Mouse (Mus musculus): ENCODE measurements around the gene Traf3. TPM values are rescaled to one million over a fixed set of nuclear protein-coding genes. Genes with fewer than 3 reads are reported as not detected.

Traf3 gene
- polyA plus RNA-seq, 1 experiment from 2014 or later, result 4.0 TPM

DNA sequence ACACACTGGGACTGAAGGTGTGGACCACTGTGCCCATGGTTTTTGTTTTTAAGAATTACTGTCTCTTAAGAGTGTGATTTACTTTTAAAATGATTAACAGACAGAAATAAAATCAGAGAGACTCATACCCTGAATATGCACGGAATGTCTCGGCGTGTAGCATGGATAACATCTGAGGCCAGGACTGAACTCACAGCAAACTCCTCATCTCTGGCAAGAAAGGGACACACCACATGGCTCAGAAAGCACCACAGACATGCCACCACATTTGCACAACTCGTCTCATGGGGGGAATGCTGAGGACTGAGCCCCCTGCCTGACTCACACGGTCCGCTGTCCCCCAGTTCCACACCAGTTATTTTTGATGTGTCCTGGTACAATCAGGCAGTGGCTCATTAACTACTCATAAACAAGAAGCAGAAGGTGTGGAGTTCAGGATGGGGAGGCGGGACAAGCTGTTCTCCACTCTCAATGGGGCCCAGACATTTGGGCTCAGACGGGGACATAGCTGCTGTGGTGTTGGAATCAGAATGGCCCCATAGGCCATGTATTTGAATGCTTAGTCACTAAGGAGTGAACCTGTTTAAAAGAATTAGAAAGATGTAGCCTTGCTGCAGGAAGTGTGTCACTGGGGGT is 137.7 kb downstream of the Traf3 start:
- H3K36me3 ChIP-seq (ENCODE audit: control insufficient read depth, insufficient read depth, low read length), result peaks cover 43% of the 10 kb centered on the region
- no peaks in the 10 kb centered on the region for H3K4me1 ChIP-seq (ENCODE audit: control insufficient read depth, insufficient read depth, low read length)
- H3K9me3 ChIP-seq (ENCODE audit: control insufficient read depth, low read length), result no peaks in the 10 kb centered on the region
- H3K9ac ChIP-seq (ENCODE audit: low read depth, low read length), result no peak overlapping the region
- no peak overlapping the region for H3K27ac ChIP-seq (ENCODE audit: low read length)
- no peak overlapping the region for H3K4me2 ChIP-seq (ENCODE audit: low read depth, low read length)
- no peaks in the 10 kb centered on the region for H3K27me3 ChIP-seq (replicated peaks; ENCODE audit: control insufficient read depth, insufficient read depth, low read length)
- no peak overlapping the region for H3K4me3 ChIP-seq (ENCODE audit: low read length)
- ATAC-seq, result no peak
- 92% methylated on average over 8 of the region's 8 CpGs for WGBS

DNA sequence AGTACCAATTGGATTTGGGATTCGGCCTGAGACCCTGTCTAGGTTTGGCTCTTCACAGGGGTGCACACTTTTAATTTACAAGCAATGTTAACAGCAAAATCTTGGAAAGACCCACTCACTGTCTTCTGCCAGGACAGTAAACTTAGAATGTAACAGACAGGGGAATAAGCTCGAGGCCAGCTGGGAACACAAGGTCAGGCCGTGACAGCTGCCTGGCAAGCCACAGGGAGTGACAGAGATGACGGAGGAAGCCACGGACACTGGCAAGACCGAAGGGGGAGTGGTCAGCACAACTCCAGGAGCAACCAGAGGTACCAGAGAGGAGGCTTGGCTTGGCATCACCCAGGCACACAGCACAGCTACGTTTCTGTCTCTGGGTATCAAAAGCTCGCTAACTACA is 140.7 kb downstream of the Traf3 start:
- Histone ChIP-seq H3K36me3 (ENCODE audit: control insufficient read depth, insufficient read depth, low read length) (peaks cover 32% of the 10 kb centered on the region), H3K4me1 (ENCODE audit: control insufficient read depth, insufficient read depth, low read length) (no peaks in the 10 kb centered on the region), H3K4me2 (ENCODE audit: low read depth, low read length) (no peak overlapping the region), H3K27ac (ENCODE audit: low read length) (no peak overlapping the region), H3K27me3 (replicated peaks; ENCODE audit: control insufficient read depth, insufficient read depth, low read length) (no peaks in the 10 kb centered on the region), H3K9ac (ENCODE audit: low read depth, low read length) (no peak overlapping the region), H3K4me3 (ENCODE audit: low read length) (no peak overlapping the region), H3K9me3 (ENCODE audit: control insufficient read depth, low read length) (no peaks in the 10 kb centered on the region)
- ATAC-seq, result no peak
- 85% methylated on average over 8 of the region's 8 CpGs for WGBS

DNA sequence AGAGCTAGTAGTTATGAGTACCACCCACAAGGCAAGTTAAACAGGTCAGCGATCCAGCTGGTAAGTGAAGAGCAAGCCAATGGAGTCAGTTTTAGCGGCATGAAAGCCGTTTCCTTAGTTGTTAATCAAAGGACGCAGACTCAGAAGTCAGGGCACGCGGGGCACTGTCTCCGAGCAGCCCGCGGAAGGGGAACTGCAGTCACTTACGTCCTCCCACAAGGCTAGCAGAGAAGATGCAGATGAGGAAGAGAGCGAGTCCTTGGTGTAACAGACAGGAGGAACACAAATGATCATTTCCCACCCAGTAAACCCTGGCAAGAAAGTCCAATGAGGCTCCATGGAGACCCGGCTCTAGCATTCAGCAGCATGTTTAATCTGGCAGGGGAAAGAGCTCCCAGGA is 143.1 kb downstream of the Traf3 start:
- Histone ChIP-seq H3K4me3 (ENCODE audit: low read length) (no peak overlapping the region), H3K27me3 (replicated peaks; ENCODE audit: control insufficient read depth, insufficient read depth, low read length) (no peaks in the 10 kb centered on the region), H3K36me3 (ENCODE audit: control insufficient read depth, insufficient read depth, low read length) (peaks cover 36% of the 10 kb centered on the region), H3K4me2 (ENCODE audit: low read depth, low read length) (no peak overlapping the region), H3K9me3 (ENCODE audit: control insufficient read depth, low read length) (no peaks in the 10 kb centered on the region), H3K4me1 (ENCODE audit: control insufficient read depth, insufficient read depth, low read length) (no peaks in the 10 kb centered on the region), H3K9ac (ENCODE audit: low read depth, low read length) (no peak overlapping the region), H3K27ac (ENCODE audit: low read length) (no peak overlapping the region)
- WGBS, result 87% methylated on average over 12 of the region's 12 CpGs
- no peak for ATAC-seq

DNA sequence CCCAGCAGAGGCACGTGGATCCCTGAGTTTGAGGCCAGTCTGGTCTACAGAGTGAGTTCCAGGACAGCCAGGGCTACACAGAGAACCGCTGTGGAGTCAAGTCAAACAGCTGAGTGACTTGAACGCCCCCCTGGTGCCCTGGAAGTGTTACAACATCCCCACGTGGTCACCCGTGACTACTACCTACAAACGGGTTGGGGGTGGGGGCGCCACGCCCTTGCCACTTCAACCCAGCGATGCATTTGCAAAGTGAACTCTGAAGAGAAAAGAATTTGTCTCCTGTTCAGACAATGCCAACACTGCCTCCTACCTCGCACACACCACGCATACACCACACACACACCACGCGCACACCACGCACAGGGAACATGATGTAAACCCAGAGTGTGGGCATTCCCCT is 143.8 kb downstream of the Traf3 start:
- H3K4me1 ChIP-seq (ENCODE audit: control insufficient read depth, insufficient read depth, low read length), result no peaks in the 10 kb centered on the region
- H3K9me3 ChIP-seq (ENCODE audit: control insufficient read depth, low read length), result no peaks in the 10 kb centered on the region
- ATAC-seq, result no peak
- no peaks in the 10 kb centered on the region for H3K27me3 ChIP-seq (replicated peaks; ENCODE audit: control insufficient read depth, insufficient read depth, low read length)
- H3K27ac ChIP-seq (ENCODE audit: low read length), result no peak overlapping the region
- WGBS, result 84% methylated on average over 14 of the region's 14 CpGs
- H3K36me3 ChIP-seq (ENCODE audit: control insufficient read depth, insufficient read depth, low read length), result peaks cover 35% of the 10 kb centered on the region
- no peak overlapping the region for H3K9ac ChIP-seq (ENCODE audit: low read depth, low read length)
- no peak overlapping the region for H3K4me2 ChIP-seq (ENCODE audit: low read depth, low read length)
- no peak overlapping the region for H3K4me3 ChIP-seq (ENCODE audit: low read length)

DNA sequence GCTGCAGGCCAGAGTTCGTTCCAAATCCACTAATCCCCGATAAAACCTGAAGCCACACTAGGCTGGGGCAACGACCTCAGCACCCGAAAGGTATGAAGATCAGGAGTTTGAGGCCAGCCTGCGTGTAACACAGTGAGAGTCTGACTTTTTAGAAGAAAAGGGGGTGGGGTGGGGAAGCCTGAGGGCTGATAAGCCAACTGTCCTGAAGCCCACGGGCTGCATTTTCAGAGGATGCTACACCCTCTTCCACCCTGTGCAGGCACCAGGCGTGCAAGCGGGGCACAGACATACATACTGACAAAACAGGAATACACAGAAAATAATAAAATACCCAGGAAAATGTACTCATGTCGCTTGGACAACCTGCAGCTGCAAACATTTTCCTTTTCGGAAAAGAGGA is 145.6 kb downstream of the Traf3 start:
- no peaks in the 10 kb centered on the region for H3K9me3 ChIP-seq (ENCODE audit: control insufficient read depth, low read length)
- no peaks in the 10 kb centered on the region for H3K27me3 ChIP-seq (replicated peaks; ENCODE audit: control insufficient read depth, insufficient read depth, low read length)
- no peak for ATAC-seq
- no peak overlapping the region for H3K27ac ChIP-seq (ENCODE audit: low read length)
- H3K4me3 ChIP-seq (ENCODE audit: low read length), result no peak overlapping the region
- H3K9ac ChIP-seq (ENCODE audit: low read depth, low read length), result no peak overlapping the region
- peaks cover 36% of the 10 kb centered on the region for H3K36me3 ChIP-seq (ENCODE audit: control insufficient read depth, insufficient read depth, low read length)
- 90% methylated on average over 10 of the region's 10 CpGs for WGBS
- H3K4me1 ChIP-seq (ENCODE audit: control insufficient read depth, insufficient read depth, low read length), result no peaks in the 10 kb centered on the region
- H3K4me2 ChIP-seq (ENCODE audit: low read depth, low read length), result no peak overlapping the region

DNA sequence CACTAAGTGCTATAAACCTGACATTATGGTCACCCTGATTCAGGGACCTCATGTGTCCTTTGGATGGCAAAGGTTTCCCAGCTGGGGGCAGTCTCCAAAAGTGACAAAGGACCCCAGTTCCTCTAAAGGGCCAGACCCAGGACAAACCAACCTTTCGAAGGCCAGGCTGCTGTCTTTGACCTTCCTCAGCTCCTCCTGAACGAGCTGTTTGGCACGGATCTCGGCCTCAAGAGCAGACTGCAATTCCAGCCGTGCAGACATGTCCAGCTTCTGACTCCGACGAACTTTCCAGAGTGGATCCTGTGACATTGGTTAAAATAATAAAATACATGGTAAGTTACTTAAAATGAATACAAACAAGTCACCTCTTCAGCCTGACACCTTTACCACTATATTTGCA is 148.1 kb downstream of the Traf3 start:
- H3K4me2 ChIP-seq (ENCODE audit: low read depth, low read length), result no peak overlapping the region
- no peaks in the 10 kb centered on the region for H3K27me3 ChIP-seq (replicated peaks; ENCODE audit: control insufficient read depth, insufficient read depth, low read length)
- ATAC-seq, result no peak
- H3K9me3 ChIP-seq (ENCODE audit: control insufficient read depth, low read length), result no peaks in the 10 kb centered on the region
- no peaks in the 10 kb centered on the region for H3K4me1 ChIP-seq (ENCODE audit: control insufficient read depth, insufficient read depth, low read length)
- WGBS, result 94% methylated on average over 7 of the region's 7 CpGs
- H3K27ac ChIP-seq (ENCODE audit: low read length), result no peak overlapping the region
- peaks cover 43% of the 10 kb centered on the region for H3K36me3 ChIP-seq (ENCODE audit: control insufficient read depth, insufficient read depth, low read length)
- no peak overlapping the region for H3K4me3 ChIP-seq (ENCODE audit: low read length)
- no peak overlapping the region for H3K9ac ChIP-seq (ENCODE audit: low read depth, low read length)

Other genes with a start within 250 kb of the Traf3 start
- gene Ankrd9, start 187.3 kb upstream of the Traf3 start, polyA plus RNA-seq (2015; fragmentation: Nextera tagmentation; extraction: Ambion mirVana), result 32.2 and 33.6 TPM in 2 replicates
- 6.9 and 7.9 TPM in 2 replicates for gene Rcor1, start 127.0 kb upstream of the Traf3 start, polyA plus RNA-seq (2015; fragmentation: Nextera tagmentation; extraction: Ambion mirVana)
- not detected in 2 replicates for gene 4930595D18Rik, start 18.1 kb downstream of the Traf3 start, polyA plus RNA-seq (2015; fragmentation: Nextera tagmentation; extraction: Ambion mirVana)
- gene Amn, start 104.7 kb downstream of the Traf3 start, polyA plus RNA-seq (2015; fragmentation: Nextera tagmentation; extraction: Ambion mirVana), result 233 and 312 TPM in 2 replicates
- gene Cdc42bpb, start 211.3 kb downstream of the Traf3 start, polyA plus RNA-seq (2015; fragmentation: Nextera tagmentation; extraction: Ambion mirVana), result 30.1 and 32.5 TPM in 2 replicates
- 1.2 TPM in 2 replicates for gene Lbhd2, start 240.4 kb downstream of the Traf3 start, polyA plus RNA-seq (2015; fragmentation: Nextera tagmentation; extraction: Ambion mirVana)